Mouse (Mus musculus): ENCODE measurements around the gene Ulk1.
A peak's percentile ranks its signal among the peaks of the same experiment; 100 is the strongest.
"Not testable (repeated sequence)": the region's sequence is repeated elsewhere in the genome, so short reads cannot be mapped to it uniquely, and the experiment has no call there.

Gene Ulk1

GRCm38 (mm10) chr5:110804012-110804743 lies 5.7 kb downstream of the Ulk1 start:
- DNase-seq (ENCODE audit: low spot score in 2 of 2) = no peak

GRCm38 (mm10) chr5:110802809-110803208 lies 7.1 kb downstream of the Ulk1 start:
- no peak for DNase-seq (ENCODE audit: low spot score in 2 of 2)

- no peak for DNase-seq (ENCODE audit: low spot score in 2 of 2)
Measured at GRCm38 (mm10) chr5:110802186-110802585, 7.7 kb downstream of the Ulk1 start.

- DNase-seq (ENCODE audit: low spot score in 2 of 2) = no peak
Measured at GRCm38 (mm10) chr5:110801036-110801624, 8.8 kb downstream of the Ulk1 start.

DNA sequence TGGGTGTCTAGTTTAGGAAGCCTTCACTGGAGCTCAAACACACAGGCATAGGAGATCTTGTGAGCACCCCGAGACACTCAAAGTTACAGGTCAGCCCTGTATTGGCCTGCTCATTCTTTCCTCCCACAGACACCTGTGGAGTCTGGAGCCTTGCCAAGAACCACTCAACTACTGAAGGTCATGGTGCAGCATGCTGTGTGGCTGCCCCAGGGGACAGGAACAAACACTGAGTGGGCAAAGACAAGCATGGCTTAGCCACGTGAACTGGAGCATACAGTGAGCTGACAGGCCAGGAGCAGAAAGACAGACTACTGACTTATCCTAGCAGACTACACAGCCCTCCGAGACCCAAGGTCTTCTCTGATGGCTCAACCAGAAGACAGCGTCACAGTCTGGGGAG lies 12.2 kb downstream of the Ulk1 start:
- no peak for DNase-seq (ENCODE audit: low spot score in 2 of 2)

DNA sequence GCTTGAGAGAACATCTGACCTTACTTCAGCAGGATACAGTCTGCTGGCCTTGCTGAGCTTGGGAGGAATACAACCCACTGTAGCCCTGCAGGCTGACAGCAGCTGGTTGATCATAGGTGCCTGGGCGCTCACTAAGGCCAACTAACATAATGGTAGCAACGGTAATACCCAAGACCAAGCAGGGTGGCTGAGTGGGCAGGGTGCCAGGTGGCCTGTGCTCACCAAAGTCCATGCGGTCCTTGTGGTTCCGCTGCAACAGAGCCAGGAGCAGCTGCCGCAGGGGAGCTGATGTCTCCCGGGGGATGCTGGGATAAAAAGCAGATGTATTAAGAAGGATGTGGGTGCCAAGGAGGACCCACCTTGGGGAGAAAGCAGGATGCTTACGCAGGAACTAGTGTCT lies 15.5 kb downstream of the Ulk1 start:
- DNase-seq (ENCODE audit: low spot score in 2 of 2) = no peak

- DNase-seq (ENCODE audit: low spot score in 2 of 2) = no peak
Measured at GRCm38 (mm10) chr5:110788684-110789083, 21.2 kb downstream of the Ulk1 start.

GRCm38 (mm10) chr5:110786081-110786835 lies 23.6 kb downstream of the Ulk1 start:
- DNase-seq (ENCODE audit: low spot score in 2 of 2) = no peak

DNA sequence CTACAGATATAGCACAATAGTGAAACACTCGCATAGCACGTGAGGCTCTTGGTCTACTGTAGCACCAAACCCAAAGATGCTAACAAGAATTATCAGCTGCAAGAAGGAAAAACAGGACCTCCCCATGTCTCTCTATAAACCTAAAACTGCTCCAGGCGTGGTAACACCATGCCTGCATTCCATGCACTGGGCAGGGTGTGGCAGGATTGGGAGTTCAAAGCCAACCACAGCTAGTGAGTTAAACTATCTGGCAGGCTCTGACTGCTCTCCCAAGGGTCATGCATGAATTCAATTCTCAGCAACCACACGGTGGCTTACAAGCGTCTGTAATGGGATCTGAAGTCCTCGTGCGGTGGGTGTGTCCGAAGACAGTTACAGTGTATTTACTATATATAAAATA lies 26.7 kb downstream of the Ulk1 start:
- DNase-seq (ENCODE audit: low spot score in 2 of 2) = no peak

DNA sequence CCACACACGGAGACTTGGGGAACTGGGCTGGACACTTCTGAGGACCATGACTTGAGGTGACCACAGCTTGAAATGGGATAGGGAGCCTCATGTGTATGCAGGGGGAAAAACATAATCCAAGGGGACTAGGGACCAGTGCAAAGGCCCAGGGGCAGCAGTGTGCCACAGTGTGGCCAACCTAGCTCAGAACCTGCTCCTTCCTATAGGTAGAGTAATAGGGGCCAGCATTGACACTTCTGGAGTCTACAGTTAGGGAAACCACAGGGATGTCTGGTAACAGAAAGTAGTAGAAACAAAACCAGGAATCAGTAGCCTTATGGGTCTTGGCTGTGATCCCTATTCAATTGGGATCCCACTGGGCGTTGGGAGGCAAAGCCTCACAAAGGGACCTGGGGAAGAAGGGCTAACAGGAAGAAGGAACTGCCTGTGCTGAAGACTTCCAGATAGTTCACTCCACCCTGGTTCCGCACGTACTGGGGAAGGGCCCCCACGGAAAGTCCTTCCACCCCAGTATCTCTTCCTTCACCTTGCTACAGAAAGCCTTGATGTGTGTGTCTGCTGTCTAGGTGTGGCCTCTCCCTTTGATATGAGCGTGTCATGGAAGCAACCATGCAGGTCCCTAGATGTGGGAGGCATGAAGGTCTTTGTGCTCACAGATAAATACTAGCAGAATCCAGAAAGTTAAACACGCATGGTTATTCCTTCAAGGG lies 28.2 kb downstream of the Ulk1 start:
- no peak for DNase-seq (ENCODE audit: low spot score in 2 of 2)

- DNase-seq (ENCODE audit: low spot score in 2 of 2) = no peak
Measured at GRCm38 (mm10) chr5:110780761-110781528, 29.0 kb downstream of the Ulk1 start.

- DNase-seq (ENCODE audit: low spot score in 2 of 2) = peak; percentile 83 to 88
Measured at GRCm38 (mm10) chr5:110779998-110780760, 29.7 kb downstream of the Ulk1 start, which contains the start of gene Pus1. TSS of gene Pus1 (minus strand) at chr5:110780659.

DNA sequence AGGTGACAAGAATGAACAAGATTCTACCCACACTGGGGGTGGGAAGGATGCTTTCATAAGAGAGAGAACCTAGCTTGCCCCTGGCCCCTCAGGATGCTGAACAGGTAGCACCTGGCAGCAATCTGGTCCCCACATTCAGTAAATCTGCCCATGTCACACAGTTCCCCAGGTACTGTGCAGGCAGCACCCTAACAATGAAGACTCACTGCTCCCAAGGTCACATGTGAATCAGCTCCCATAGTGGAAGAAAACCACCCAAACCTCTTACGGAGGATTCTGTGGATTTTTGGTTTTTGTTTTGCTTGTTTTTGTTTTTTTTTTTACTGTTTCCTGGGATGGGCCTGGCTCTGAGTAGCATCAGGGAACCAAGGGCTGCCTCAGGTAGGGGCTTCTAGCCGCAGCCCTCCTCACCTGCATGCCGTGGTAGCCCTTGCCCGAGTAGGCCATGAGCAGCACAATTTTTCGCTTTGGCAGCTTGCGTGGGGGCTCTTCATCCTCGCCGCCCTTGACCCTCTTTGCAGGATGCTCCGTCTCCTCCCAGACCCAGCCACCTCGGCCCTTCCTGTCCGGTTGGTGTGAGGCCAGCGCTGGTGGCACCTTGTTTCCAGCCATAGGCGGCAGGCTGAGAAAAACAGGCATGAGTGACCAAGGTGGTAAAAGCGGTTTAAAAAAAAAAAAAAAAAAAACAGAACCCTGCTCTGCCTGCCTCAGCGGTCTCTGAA lies 30.5 kb downstream of the Ulk1 start:
- no peak for DNase-seq (ENCODE audit: low spot score in 2 of 2)

DNA sequence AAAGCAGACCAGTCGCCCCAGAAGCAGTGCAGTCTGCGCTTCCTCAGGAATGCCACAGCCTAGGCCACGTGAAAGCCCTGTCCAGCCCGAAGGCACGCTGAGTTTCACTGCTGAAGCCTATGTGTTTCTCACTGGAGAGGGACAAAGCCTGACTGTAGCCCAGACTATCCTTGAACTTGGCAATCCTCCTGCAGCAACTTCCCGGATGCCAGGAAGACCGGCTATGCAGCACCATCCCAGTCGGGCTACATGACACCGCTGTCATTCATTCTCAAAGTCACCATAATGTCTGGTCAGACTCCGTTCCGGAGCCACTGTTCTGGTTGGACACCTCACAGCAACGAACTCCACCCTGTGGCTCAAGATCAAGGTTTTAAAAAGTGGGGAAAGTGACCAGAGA lies 31.6 kb downstream of the Ulk1 start:
- no peak for DNase-seq (ENCODE audit: low spot score in 2 of 2)

GRCm38 (mm10) chr5:110776141-110776540 lies 33.8 kb downstream of the Ulk1 start:
- DNase-seq (ENCODE audit: low spot score in 2 of 2) = no peak

DNA sequence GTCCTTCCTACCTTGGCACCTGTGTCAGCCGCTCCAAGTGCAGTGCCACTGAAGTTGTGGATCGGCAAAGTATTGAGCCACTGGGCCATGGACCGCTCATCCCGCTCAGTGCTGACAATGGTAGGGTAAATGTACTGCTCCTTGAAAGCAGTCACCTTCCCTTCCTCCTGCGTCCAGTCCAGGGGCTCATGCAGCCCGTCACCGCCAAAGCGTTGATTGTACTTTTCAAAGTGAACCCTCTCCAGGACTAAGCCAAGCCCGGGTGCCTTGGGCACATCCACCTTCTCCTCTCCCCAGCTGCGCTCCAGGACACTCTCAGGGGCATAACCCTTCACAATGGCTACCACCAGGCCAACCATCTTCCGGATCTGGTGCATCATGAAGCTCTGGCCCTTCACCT lies 35.4 kb downstream of the Ulk1 start:
- no peak for DNase-seq (ENCODE audit: low spot score in 2 of 2)

DNA sequence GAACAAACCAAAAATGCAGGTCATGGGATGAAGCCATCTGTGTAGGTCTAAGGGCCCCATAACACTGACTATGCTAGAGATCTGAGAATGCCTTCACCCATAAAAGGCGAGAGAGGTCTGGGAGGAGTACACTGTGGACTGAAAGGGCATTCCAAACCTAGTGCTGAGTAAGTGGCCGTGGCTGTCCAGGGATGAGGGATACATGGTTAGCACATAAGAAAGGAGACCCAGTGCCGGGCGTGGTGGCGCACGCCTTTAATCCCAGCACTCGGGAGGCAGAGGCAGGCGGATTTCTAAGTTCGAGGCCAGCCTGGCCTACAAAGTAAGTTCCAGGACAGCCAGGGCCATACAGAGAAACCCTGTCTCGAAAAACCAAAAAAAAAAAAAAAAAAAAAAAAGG lies 37.0 kb downstream of the Ulk1 start:
- not testable (repeated sequence) for DNase-seq (ENCODE audit: low spot score in 2 of 2)

DNA sequence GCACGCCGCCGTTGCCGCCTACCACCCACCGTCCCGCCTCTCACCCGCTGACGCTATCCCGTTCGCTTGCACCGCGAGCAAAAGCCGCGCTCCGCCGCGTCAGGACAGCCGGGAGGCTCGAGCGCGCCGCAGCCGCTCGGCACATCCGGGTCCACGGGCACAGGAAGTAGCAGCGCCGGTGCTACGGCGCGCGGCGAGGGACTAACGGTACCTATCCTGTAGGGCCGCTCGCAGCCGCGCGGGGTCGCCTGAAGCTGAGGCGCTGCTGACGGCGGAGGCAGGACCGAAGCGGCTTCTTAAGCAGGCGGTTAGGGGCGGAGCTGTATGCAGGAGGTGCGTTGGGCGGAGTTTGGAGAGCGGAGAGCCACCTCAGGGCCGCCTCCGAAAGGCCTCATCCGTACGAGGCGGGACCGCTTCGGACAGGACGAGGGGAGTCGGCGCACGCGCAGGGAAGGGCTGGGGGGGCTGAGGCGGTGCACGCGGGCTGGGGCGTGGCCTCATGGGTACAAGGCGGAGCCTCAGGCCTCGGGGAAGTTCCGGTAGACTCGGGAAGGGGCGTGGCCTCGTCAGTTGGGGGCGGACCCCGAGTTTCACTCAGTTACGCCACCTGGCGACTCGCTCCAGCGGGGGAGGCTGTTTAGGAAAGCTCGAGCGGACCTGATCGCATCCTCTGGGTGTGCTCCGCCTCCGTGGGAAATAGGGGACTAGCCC lies 39.3 kb downstream of the Ulk1 start, which contains the start of gene Ep400:
TSS of gene Ep400 (minus strand) at position 270 of the 711 bp plus-strand sequence.
- peak; percentile 99 to 100 for DNase-seq (ENCODE audit: low spot score in 2 of 2)

- peak in 1 of 2 experiments; percentile 58 for DNase-seq (ENCODE audit: low spot score in 2 of 2)
Measured at GRCm38 (mm10) chr5:110770031-110770445, 39.9 kb downstream of the Ulk1 start.
